Mouse (Mus musculus) limb, embryonic 14.5 days (tissue): ENCODE data around the gene Eno2. TPM values are rescaled to one million over a fixed set of nuclear protein-coding genes. Genes with fewer than 3 reads are reported as not detected.

Experiments
- ATAC-seq: fragments of 200-750 bp; cut with Nextera tagmentation; 2 replicates; pipeline ENCODE4 v1.8.0; 2017; ENCODE audit warnings: low read depth, moderate number of reproducible peaks, moderate TSS enrichment; ENCODE audit not compliant: low FRiP score
- DNase-seq: peaks from one replicate; pipeline ENCODE4 v3.0.0-alpha.2; 2015; ENCODE audit warnings: low spot score
- H3K27ac ChIP-seq: fragments of 300-500 bp; sonication (generic); replicated peaks from 2 replicates; pipeline ENCODE4 v1.5.1; 2014; ENCODE audit warnings: low read depth, mild to moderate bottlenecking, low read length, moderate library complexity, mixed read lengths
- H3K27me3 ChIP-seq: fragments of 300-500 bp; sonication (generic); 2 replicates; pipeline ENCODE4 v1.6.1; 2014; ENCODE audit warnings: low read length, mixed read lengths; ENCODE audit not compliant: control insufficient read depth, insufficient read depth
- H3K36me3 ChIP-seq: fragments of 300-500 bp; sonication (generic); 2 replicates; pipeline ENCODE4 v1.6.1; 2014; ENCODE audit warnings: mild to moderate bottlenecking, low read length, moderate library complexity, mixed read lengths; ENCODE audit not compliant: control insufficient read depth, insufficient read depth
- H3K4me1 ChIP-seq: fragments of 300-500 bp; sonication (generic); 2 replicates; pipeline ENCODE4 v1.6.1; 2014; ENCODE audit warnings: antibody characterized with exemption, low read length, mixed read lengths; ENCODE audit not compliant: control insufficient read depth, insufficient read depth
- H3K4me2 ChIP-seq: fragments of 300-500 bp; sonication (generic); replicated peaks from 2 replicates; pipeline ENCODE4 v1.6.1; 2014; ENCODE audit warnings: low read depth, mild to moderate bottlenecking, low read length, moderate library complexity; ENCODE audit not compliant: severe bottlenecking
- H3K4me3 ChIP-seq: fragments of 300-500 bp; sonication (generic); replicated peaks from 2 replicates; pipeline ENCODE4 v1.5.1; 2014; ENCODE audit warnings: low read length
- H3K9ac ChIP-seq: fragments of 300-500 bp; sonication (generic); 2 replicates; pipeline ENCODE4 v1.6.1; 2014; ENCODE audit warnings: mild to moderate bottlenecking, low read depth, low read length, moderate library complexity; ENCODE audit not compliant: severe bottlenecking
- H3K9me3 ChIP-seq: fragments of 300-500 bp; sonication (generic); 2 replicates; pipeline ENCODE4 v1.6.1; 2016; ENCODE audit warnings: low read length; ENCODE audit not compliant: control insufficient read depth
- POLR2A ChIP-seq: fragments of 200-500 bp; IDR thresholded peaks from 2 replicates; pipeline ENCODE4 v1.8.0; 2012; ENCODE audit warnings: inconsistent platforms, mild to moderate bottlenecking, moderate library complexity, borderline replicate concordance; ENCODE audit not compliant: insufficient read depth, insufficient read length; ENCODE audit errors: extremely low read depth
- WGBS: fragments of 180-500 bp; shearing (Covaris S2); extraction: QIAGEN DNeasy Blood & Tissue Kit; methylation state at CpG from one replicate; pipeline ENCODE4 v1.1.7; 2014; 5-methylcytosine and 5-hydroxymethylcytosine counted together
- polyA plus RNA-seq, 2 experiments: library from polyadenylated mRNA; depleted of rRNA in 1 of 2; stranded (reverse) in 1 of 2; unstranded in 1 of 2; fragments of >200 nt; fragmentation: Nextera tagmentation in 1 of 2; extraction: Ambion mirVana in 1 of 2; gene quantifications; 2 replicates each; pipeline versions ENCODE4 v1.2.1 to v1.2.3; 2012 to 2014

Eno2 gene
- polyA plus RNA-seq, 2 experiments: 6.0 to 21.7 TPM

- peaks cover 23% of the 10 kb centered on the region for H3K4me1 ChIP-seq
- no peak overlapping the region for H3K27ac ChIP-seq
- H3K4me3 ChIP-seq: no peak overlapping the region
- no peak for ATAC-seq
- no peak for DNase-seq
- no peak for TF ChIP-seq POLR2A
- H3K27me3 ChIP-seq: no peaks in the 10 kb centered on the region
- 55% methylated on average over 9 of the region's 9 CpGs for WGBS
- no peaks in the 10 kb centered on the region for H3K9me3 ChIP-seq
- peaks cover 76% of the 10 kb centered on the region for H3K36me3 ChIP-seq
- no peak overlapping the region for H3K9ac ChIP-seq
- peak overlapping the region; percentile 72; the same call in 1 of the 2 replicates for H3K4me2 ChIP-seq
Measured at GRCm38 (mm10) chr6:124814858-124815774, 45.6 kb upstream of the Eno2 start.

- Histone ChIP-seq H3K27ac (peak overlapping the region; percentile 79; the same call in 1 of the 2 replicates), H3K27me3 (no peaks in the 10 kb centered on the region), H3K36me3 (peaks cover 72% of the 10 kb centered on the region), H3K9me3 (no peaks in the 10 kb centered on the region), H3K4me2 (peak overlapping the region; percentile 72), H3K4me3 (peak overlapping the region; percentile 48), H3K9ac (peak overlapping the region; percentile 65; the same call in 1 of the 2 replicates), H3K4me1 (peaks cover 28% of the 10 kb centered on the region)
- no peak for TF ChIP-seq POLR2A
- ATAC-seq (peak; percentile 16), DNase-seq (no peak)
- 23% methylated on average over 8 of the region's 8 CpGs for WGBS
Measured at GRCm38 (mm10) chr6:124814448-124814847, 45.0 kb upstream of the Eno2 start.

GRCm38 (mm10) chr6:124813933-124814332 lies 44.5 kb upstream of the Eno2 start, which contains the start of gene Tpi1:
Gene Tpi1, minus strand, starts transcription at chr6:124814296.
- Histone ChIP-seq H3K9me3 (no peaks in the 10 kb centered on the region), H3K27me3 (no peaks in the 10 kb centered on the region), H3K4me1 (peaks cover 28% of the 10 kb centered on the region), H3K4me3 (peak within 1 kb of the TSS; percentile 48), H3K4me2 (peak within 1 kb of the TSS; percentile 72), H3K36me3 (peaks cover 67% of the 10 kb centered on the region), H3K27ac (peak within 1 kb of the TSS; percentile 79), H3K9ac (peak within 1 kb of the TSS; percentile 65)
- WGBS: 0% methylated on average over 21 of the region's 22 CpGs
- peak; percentile 95 for DNase-seq
- TF ChIP-seq POLR2A: peak; percentile 97; the same call in 1 of the 2 replicates
- ATAC-seq: peak; percentile 89

- peak overlapping the region; percentile 72 for H3K4me2 ChIP-seq
- no peak for TF ChIP-seq POLR2A
- peak; percentile 87 for DNase-seq
- ATAC-seq: peak; percentile 59
- peaks cover 28% of the 10 kb centered on the region for H3K4me1 ChIP-seq
- H3K9ac ChIP-seq: peak overlapping the region; percentile 65
- 0% methylated on average over 18 of the region's 18 CpGs for WGBS
- H3K4me3 ChIP-seq: peak overlapping the region; percentile 48
- H3K9me3 ChIP-seq: no peaks in the 10 kb centered on the region
- H3K27me3 ChIP-seq: no peaks in the 10 kb centered on the region
- H3K36me3 ChIP-seq: peaks cover 62% of the 10 kb centered on the region
- peak overlapping the region; percentile 79 for H3K27ac ChIP-seq
Measured at GRCm38 (mm10) chr6:124813496-124813895, 44.0 kb upstream of the Eno2 start.

- H3K4me3 ChIP-seq: peak overlapping the region; percentile 48
- peak overlapping the region; percentile 72 for H3K4me2 ChIP-seq
- peak overlapping the region; percentile 79 for H3K27ac ChIP-seq
- H3K36me3 ChIP-seq: peaks cover 56% of the 10 kb centered on the region
- DNase-seq: no peak
- peaks cover 33% of the 10 kb centered on the region for H3K4me1 ChIP-seq
- peak overlapping the region; percentile 65 for H3K9ac ChIP-seq
- no peak for TF ChIP-seq POLR2A
- 14% methylated on average over 9 of the region's 9 CpGs for WGBS
- no peaks in the 10 kb centered on the region for H3K9me3 ChIP-seq
- no peaks in the 10 kb centered on the region for H3K27me3 ChIP-seq
- no peak for ATAC-seq
Measured at GRCm38 (mm10) chr6:124812848-124813247, 43.4 kb upstream of the Eno2 start.
